Mouse (Mus musculus) layer of hippocampus, postnatal 36 days (tissue): ENCODE measurements around the gene Serac1. TPM values are rescaled to one million over a fixed set of nuclear protein-coding genes. Genes with fewer than 3 reads are reported as not detected.

Source experiments
- DNase-seq, 2 experiments: peaks; one replicate each; pipeline ENCODE4 v3.0.0; 2022
- total RNA-seq, 2 experiments: library from RNA; stranded (reverse); gene quantifications; 2 replicates each; pipeline ENCODE4 v1.2.3; 2021

The Serac1 gene
- total RNA-seq, 2 experiments from 2014 or later: 16.0 to 18.2 TPM

GRCm38 (mm10) chr17:6003661-6004060 is 75.9 kb downstream of the Serac1 start:
- no peak for DNase-seq

DNA sequence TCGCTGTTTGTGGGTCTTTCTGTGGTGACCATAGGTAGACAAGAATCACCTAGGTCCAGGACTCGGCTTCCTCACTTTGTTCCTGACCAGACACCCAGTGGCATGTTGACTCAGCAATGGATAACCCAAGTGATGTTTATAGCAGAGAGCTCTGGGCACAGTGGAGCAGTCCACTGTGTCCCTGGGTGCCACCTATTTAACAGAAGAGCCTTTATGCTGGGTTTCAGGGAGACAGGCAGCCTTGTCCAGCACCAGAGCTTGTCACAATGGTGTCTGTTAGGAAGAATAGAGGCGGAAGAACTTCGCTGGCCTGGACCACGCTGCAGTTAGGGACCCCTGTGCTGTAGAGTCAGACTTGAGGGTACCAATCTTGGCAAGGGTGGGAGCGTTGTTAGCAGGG is 77.0 kb downstream of the Serac1 start:
- no peak for DNase-seq

DNA sequence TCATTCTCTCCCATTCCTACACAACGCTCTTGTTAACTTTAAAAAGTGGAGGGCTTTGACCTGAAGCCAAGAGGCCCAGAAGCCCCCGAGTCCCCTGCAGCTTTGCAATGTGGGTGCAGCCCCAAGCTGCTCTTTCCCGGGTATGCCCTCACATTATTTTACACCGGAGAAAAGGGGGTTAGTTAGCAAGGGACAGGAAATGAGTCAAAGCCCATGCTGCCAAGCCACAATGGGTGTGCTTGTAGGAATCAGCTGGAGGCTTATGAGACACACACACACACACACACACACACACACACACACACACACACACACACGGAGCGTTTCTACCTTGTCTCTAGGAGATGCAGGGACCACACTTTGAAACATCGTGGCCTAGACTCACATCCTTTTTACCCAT is 77.7 kb downstream of the Serac1 start:
- no peak for DNase-seq

GRCm38 (mm10) chr17:6001389-6001788 is 78.2 kb downstream of the Serac1 start:
- DNase-seq: no peak

GRCm38 (mm10) chr17:6000864-6001319 is 78.6 kb downstream of the Serac1 start:
- no peak for DNase-seq

GRCm38 (mm10) chr17:5999039-5999543 is 80.5 kb downstream of the Serac1 start:
- DNase-seq: no peak

DNA sequence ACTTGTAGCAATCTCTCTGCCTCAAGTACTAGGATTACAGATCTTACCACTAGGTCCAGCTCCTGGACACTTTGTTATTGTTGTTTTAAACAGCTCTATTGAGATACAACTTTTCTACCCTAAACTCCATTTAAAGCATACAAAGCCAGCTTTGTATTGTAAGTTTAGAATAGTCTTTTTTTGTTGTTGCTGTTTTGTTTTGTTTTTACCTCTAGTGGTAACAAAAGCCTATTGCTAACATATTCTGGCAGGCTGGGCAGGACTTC is 81.4 kb downstream of the Serac1 start:
- DNase-seq: no peak

DNA sequence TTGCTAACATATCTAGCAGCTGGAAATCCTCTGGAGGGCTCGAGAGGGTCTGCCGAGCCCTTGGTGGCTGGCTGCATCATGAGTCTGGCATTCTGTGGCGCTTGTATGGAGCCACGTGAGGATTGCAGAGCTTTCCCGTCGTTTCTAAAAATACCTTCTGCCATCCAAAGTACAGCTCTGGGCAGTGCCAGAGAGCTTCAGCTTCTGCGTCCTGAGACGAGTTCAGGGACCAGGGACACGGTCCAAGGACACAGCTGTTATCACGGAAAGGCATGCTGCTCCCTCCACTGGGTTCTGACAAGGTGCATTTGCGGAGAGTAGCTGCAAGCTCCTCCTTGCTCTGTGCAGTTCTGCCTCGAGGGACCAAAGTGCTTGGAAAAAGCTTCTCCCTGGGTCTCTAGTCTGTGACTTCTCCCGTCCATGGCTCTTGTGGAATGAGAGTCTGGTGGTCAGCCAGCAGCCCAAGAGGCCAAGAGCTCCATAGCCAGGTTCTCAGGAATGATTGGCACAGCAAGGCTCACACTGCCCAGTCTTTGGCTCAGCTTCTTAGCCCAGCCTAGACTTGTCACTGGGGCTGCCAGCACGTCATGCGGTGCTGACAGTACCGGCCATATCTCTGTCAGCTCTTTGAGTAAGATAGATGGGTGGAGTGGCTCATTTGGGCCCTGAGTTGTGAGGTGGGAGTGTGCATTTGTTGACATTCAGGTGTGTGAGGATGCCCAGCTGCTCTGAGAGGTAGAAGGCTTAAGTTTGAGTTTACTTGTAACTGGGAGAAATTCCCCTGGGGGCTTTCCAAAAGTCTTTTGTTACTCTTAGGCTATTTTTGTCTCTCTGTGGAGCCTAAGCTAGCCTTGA is 81.9 kb downstream of the Serac1 start:
- no peak for DNase-seq

GRCm38 (mm10) chr17:5996589-5996988 is 83.0 kb downstream of the Serac1 start:
- DNase-seq: no peak

DNA sequence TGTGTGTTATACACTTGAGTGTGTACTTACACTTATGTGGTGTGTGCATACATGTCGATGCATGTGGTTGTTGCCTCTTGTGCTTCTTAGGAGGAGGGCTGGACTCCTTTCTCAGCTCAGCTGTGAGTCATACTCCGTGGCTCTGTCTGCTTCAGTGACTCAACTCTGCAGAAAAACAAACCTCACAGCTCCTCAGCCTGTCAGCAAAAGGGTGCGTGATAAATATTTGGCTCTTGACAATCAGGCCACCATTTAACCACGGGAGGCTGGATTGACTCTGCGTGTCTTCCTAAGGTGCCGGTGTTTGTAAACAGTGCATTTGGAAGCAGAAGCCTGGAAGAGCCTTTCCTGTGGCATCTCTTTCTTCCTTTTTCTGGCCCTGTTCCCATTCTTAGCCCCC is 84.9 kb downstream of the Serac1 start:
- no peak for DNase-seq

DNA sequence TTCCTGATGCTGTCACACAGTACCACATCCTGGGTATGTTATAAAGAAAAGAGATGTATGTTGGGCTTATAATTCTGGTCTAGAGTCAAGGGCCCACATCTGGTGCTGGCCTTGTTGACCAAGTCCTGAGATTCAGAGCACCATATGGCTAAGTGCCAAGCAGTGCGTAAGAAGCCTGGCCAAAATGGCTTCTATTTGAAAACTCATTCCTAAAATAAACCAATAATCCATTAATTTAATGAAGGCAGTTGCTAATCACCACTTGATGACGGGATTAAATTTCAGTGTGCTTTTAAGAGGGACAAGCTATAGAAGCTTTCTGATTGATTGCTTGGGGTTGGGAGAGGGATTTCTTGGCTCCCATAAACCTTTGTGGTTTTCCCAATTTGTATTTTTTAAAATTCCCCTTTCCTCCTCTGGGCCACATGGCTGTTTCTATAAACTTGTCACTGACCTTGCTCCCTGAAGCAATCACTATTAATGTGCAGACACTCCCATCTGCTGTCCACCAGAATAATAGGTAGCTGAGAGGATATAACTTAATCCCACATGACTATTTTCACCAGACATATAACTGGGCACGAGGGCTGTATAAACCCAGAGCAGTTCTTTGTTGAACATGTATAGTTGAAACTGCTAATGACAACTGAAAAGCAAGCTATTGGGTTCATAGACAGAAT is 85.8 kb downstream of the Serac1 start:
- DNase-seq: no peak

DNA sequence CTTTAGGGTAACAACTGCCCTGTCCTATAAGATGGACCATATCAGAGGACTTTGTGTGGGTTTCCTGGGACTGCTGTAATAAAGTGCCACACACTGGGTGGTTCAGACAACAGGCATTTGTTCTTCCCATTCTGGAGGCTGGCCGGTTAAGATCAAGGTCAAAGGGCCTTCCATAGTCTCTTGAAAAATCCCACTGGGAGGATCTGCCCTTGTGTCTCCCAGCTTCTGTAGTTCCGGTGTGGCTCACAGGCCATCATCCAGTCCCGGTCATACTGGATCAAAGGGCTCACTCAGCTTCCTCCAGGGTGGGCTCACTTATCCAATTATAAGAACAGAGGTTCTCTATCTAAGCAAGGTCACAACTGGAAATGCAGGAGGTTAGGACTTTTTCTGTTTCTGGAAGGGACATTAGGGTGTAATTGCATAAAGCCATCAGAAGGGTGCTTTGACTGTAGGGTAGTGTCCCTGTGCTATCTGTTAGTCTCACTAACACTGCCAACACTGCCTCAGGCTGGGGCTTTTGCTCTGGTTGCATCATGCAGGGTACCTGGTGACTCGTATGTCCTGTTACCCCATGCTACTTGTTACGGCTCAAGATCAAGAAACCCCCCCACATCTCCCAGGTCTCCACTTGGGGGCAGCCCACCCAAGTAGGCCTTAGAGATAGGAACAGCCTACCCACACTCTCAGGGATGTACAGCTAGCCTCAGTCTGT is 86.5 kb downstream of the Serac1 start:
- DNase-seq: no peak

Other genes with a start within 250 kb of the Serac1 start
- 10 to 100 TPM; 13.8 to 14.7 TPM for gene Snx9, start 238.4 kb downstream of the Serac1 start, total RNA-seq
- 10 to 100 TPM; 64.0 to 66.9 TPM for gene Synj2, start 138.5 kb downstream of the Serac1 start, total RNA-seq
- gene Gtf2h5, start within 50 bp of the Serac1 start, total RNA-seq: 100 to 1,000 TPM; 123 to 136 TPM
- gene Tulp4, start 26.7 kb upstream of the Serac1 start, total RNA-seq: 100 to 1,000 TPM; 291 to 299 TPM
- gene Tmem181a, start 177.1 kb upstream of the Serac1 start, total RNA-seq: 10 to 100 TPM; 54.0 to 55.8 TPM
- gene Dynlt1a, start 237.8 kb upstream of the Serac1 start, total RNA-seq: 10 to 100 TPM; 10.6 to 12.2 TPM